Mouse (Mus musculus) intestine, embryonic 15.5 days (tissue): ENCODE measurements around the gene Il4ra. TPM values are rescaled to one million over a fixed set of nuclear protein-coding genes. Genes with fewer than 3 reads are reported as not detected.

ENCODE experiments used
- ATAC-seq: fragments of 200-750 bp; cut with Nextera tagmentation; 2 replicates; pipeline ENCODE4 v1.8.0; 2017; ENCODE audit warnings: moderate TSS enrichment, moderate library complexity
- H3K27ac ChIP-seq: fragments of 300-500 bp; sonication (generic); 2 replicates; pipeline ENCODE4 v1.5.1; 2015; ENCODE audit warnings: mild to moderate bottlenecking, inconsistent platforms
- H3K27me3 ChIP-seq: fragments of 300-500 bp; sonication (generic); replicated peaks from 2 replicates; pipeline ENCODE4 v1.6.1; 2015; ENCODE audit warnings: inconsistent platforms
- H3K36me3 ChIP-seq: fragments of 300-500 bp; sonication (generic); 2 replicates; pipeline ENCODE4 v1.6.1; 2015; ENCODE audit warnings: inconsistent platforms
- H3K4me1 ChIP-seq: fragments of 300-500 bp; sonication (generic); replicated peaks from 2 replicates; pipeline ENCODE4 v1.6.1; 2015; ENCODE audit warnings: inconsistent platforms
- H3K4me2 ChIP-seq: fragments of 300-500 bp; sonication (generic); replicated peaks from 2 replicates; pipeline ENCODE4 v1.6.1; 2015; ENCODE audit warnings: mild to moderate bottlenecking, inconsistent platforms
- H3K4me3 ChIP-seq: fragments of 300-500 bp; sonication (generic); replicated peaks from 2 replicates; pipeline ENCODE4 v1.5.1; 2015; ENCODE audit warnings: inconsistent platforms
- H3K9ac ChIP-seq: fragments of 300-500 bp; sonication (generic); 2 replicates; pipeline ENCODE4 v1.6.1; 2015; ENCODE audit warnings: inconsistent platforms
- H3K9me3 ChIP-seq: fragments of 300-500 bp; sonication (generic); 2 replicates; pipeline ENCODE4 v1.6.1; 2016; ENCODE audit warnings: inconsistent platforms
- whole genome bisulfite sequencing: fragments of 180-500 bp; shearing (Covaris S2); methylation state at CpG from one replicate; pipeline ENCODE4 v1.1.7; 2015; 5-methylcytosine and 5-hydroxymethylcytosine counted together
- polyA plus RNA-seq: library from polyadenylated mRNA; unstranded; fragments of >200 nt; fragmentation: Nextera tagmentation; extraction: Ambion mirVana; gene quantifications from 2 replicates; pipeline ENCODE4 v1.2.1, GENCODE M21; 2015

Il4ra gene
- polyA plus RNA-seq, 1 experiment from 2014 or later: 10.4 TPM

DNA sequence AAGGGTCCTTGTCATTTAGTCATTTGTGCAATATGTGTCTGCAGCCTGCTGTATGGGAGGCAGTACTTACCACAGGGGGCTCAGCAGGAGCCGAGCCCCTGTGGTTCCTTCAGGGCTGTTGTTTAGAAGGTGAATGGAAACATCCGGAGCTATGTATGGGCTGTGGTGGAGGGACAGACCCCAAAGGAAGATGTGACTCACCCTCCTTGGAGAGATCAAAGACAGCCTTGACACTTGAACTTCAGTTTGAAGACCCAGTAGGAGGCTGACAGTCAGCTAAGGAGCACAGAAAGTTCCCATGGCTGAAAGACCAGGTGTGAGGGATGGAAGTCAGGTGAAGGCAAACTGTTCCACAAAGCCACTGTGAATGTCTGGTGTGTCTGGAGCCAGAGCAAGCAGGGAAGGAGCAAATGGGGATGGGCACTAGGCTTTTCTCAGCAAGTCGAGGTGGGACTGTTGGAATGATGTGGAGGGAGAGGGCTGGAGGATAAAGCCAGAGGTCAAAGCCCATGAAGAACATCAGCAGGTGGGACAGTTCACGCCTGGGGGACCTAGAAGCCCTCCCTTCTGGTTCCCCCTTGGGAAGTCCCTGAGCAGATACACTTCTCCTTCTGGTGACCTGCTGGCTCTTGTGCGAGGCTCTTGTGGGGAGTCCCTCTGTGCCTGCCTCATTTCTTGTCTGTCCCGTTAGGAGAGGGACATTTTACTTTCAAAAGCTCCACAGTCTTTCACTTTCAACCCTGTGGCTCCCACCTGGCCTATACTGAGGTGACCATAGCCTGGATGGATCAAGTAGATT lies 55.7 kb downstream of the Il4ra start:
- no peaks in the 10 kb centered on the region for H3K36me3 ChIP-seq
- H3K9ac ChIP-seq: no peak overlapping the region
- H3K4me1 ChIP-seq: no peaks in the 10 kb centered on the region
- no peak for ATAC-seq
- H3K4me2 ChIP-seq: no peak overlapping the region
- no peaks in the 10 kb centered on the region for H3K9me3 ChIP-seq
- H3K27ac ChIP-seq: no peak overlapping the region
- no peak overlapping the region for H3K4me3 ChIP-seq
- H3K27me3 ChIP-seq: no peaks in the 10 kb centered on the region
- WGBS: 57% methylated on average over 6 of the region's 6 CpGs

DNA sequence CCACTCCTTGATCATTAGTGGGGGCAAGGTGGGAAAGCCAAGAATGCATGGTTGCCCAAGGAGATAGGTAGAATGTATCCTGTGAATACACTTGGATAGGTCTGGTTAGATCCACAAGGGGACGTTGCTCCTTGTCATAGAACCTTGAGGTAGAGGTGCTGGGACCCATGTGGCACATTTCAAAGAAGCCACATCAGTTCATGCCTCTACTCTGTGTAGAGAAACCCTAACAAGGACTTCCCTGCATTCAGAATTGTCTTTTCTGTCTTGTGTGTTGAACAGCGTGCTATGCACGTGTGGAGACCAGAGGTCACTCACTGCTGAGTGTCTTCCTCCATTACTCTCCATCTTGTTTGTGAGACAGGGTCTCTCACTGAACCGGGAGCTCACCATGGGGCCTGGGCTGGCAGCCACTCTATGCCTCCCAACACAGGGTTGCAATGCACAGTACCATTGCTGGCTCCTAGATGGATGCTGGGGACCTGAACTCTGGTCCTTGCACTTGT lies 56.3 kb downstream of the Il4ra start:
- H3K27ac ChIP-seq: no peak overlapping the region
- no peaks in the 10 kb centered on the region for H3K36me3 ChIP-seq
- H3K4me2 ChIP-seq: no peak overlapping the region

GRCm38 (mm10) chr7:125613579-125613978 lies 61.7 kb downstream of the Il4ra start:
- no peak for ATAC-seq
- H3K9ac ChIP-seq: no peak overlapping the region
- 73% methylated on average over 5 of the region's 5 CpGs for WGBS

More for the DNA sequence above, 56.3 kb downstream of the Il4ra start:
- no peaks in the 10 kb centered on the region for H3K4me1 ChIP-seq
- 86% methylated on average over 4 of the region's 4 CpGs for WGBS
- no peaks in the 10 kb centered on the region for H3K9me3 ChIP-seq
- H3K4me3 ChIP-seq: no peak overlapping the region
- no peaks in the 10 kb centered on the region for H3K27me3 ChIP-seq
- H3K9ac ChIP-seq: no peak overlapping the region
- no peak for ATAC-seq

GRCm38 (mm10) chr7:125615453-125615852 lies 63.5 kb downstream of the Il4ra start:
- no peaks in the 10 kb centered on the region for H3K36me3 ChIP-seq
- no peaks in the 10 kb centered on the region for H3K4me1 ChIP-seq
- 81% methylated on average over 7 of the region's 7 CpGs for WGBS
- H3K4me3 ChIP-seq: no peak overlapping the region
- no peaks in the 10 kb centered on the region for H3K9me3 ChIP-seq
- no peak for ATAC-seq
- H3K27ac ChIP-seq: no peak overlapping the region
- no peaks in the 10 kb centered on the region for H3K27me3 ChIP-seq
- no peak overlapping the region for H3K4me2 ChIP-seq
- H3K9ac ChIP-seq: no peak overlapping the region

More at GRCm38 (mm10) chr7:125613579-125613978, 61.7 kb downstream of the Il4ra start:
- no peaks in the 10 kb centered on the region for H3K36me3 ChIP-seq
- H3K4me3 ChIP-seq: no peak overlapping the region
- no peaks in the 10 kb centered on the region for H3K27me3 ChIP-seq
- no peaks in the 10 kb centered on the region for H3K9me3 ChIP-seq
- no peaks in the 10 kb centered on the region for H3K4me1 ChIP-seq
- no peak overlapping the region for H3K4me2 ChIP-seq
- no peak overlapping the region for H3K27ac ChIP-seq

DNA sequence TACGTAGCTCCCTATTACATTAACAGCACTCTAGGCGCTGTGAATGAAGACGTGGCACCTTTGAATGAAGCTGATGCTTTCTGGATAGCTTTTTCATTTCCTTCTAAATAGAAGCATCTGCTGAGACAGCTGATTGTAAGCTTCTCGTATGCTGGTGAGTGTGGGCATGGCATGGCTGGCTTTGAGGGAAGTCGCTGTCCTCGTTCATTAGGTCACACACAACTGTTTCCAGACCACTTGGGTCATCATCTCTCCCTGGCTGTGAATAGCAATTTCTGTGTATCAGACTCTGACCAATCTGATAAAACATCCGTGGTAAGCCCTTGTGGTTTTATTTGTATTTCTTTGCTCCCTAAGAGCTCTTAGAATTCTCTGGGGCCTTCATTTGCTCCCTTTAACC lies 66.1 kb downstream of the Il4ra start:
- H3K4me1 ChIP-seq: no peaks in the 10 kb centered on the region
- no peak for ATAC-seq
- no peaks in the 10 kb centered on the region for H3K36me3 ChIP-seq
- H3K4me3 ChIP-seq: no peak overlapping the region
- no peaks in the 10 kb centered on the region for H3K9me3 ChIP-seq
- no peaks in the 10 kb centered on the region for H3K27me3 ChIP-seq
- no peak overlapping the region for H3K4me2 ChIP-seq
- no peak overlapping the region for H3K9ac ChIP-seq
- H3K27ac ChIP-seq: no peak overlapping the region
- WGBS: 79% methylated on average over 7 of the region's 7 CpGs

DNA sequence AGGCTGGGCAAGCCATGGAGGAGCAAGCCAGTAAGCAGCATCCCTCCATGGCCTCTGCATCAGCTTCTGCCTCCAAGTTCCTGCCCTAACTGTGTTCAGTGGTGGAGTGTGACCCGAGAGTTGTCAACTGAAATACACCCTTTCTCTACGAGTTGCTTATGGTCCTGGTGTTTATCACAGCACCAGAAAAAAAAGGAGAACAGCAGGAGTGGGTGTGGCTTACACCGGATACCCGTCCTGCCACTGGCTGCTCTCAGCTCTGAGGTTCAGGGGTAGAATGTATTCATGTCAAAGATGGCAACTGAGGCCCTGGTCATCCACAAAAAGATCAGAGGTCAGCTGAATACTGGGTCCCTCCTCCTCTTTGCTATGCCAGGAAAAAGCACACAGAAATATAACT lies 68.2 kb downstream of the Il4ra start:
- Histone ChIP-seq H3K4me3 (no peak overlapping the region), H3K36me3 (no peaks in the 10 kb centered on the region), H3K4me1 (no peaks in the 10 kb centered on the region), H3K9ac (no peak overlapping the region), H3K9me3 (no peaks in the 10 kb centered on the region), H3K27ac (no peak overlapping the region), H3K27me3 (no peaks in the 10 kb centered on the region), H3K4me2 (no peak overlapping the region)
- 64% methylated on average over 4 of the region's 4 CpGs for WGBS
- ATAC-seq: no peak

GRCm38 (mm10) chr7:125622741-125623685 lies 71.1 kb downstream of the Il4ra start:
- 69% methylated on average over 7 of the region's 7 CpGs for WGBS

DNA sequence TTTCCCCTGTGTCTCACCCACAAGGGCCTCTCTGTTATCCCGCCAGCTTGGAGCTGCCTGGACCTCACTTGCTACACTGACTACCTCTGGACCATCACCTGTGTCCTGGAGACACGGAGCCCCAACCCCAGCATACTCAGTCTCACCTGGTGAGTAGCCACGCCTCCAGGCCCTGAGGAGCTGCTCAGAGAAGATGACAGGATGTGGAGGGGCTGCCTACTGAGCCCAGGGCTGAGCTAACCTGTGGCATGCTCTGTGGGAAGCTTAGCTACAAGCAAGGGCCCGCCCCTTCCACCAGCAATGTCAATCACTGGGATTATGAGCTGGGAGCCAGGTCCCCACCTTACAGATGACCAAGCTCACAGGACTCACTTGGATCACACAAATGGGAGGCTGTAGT lies 73.3 kb downstream of the Il4ra start:
- H3K4me1 ChIP-seq: no peaks in the 10 kb centered on the region
- WGBS: 70% methylated on average over 4 of the region's 4 CpGs
- no peak overlapping the region for H3K4me2 ChIP-seq
- no peak for ATAC-seq
- H3K9me3 ChIP-seq: no peaks in the 10 kb centered on the region
- H3K4me3 ChIP-seq: no peak overlapping the region
- no peaks in the 10 kb centered on the region for H3K36me3 ChIP-seq
- no peak overlapping the region for H3K9ac ChIP-seq
- H3K27me3 ChIP-seq: no peaks in the 10 kb centered on the region
- no peak overlapping the region for H3K27ac ChIP-seq

More at GRCm38 (mm10) chr7:125622741-125623685, 71.1 kb downstream of the Il4ra start:
- H3K27ac ChIP-seq: no peak overlapping the region
- H3K9me3 ChIP-seq: no peaks in the 10 kb centered on the region
- H3K27me3 ChIP-seq: no peaks in the 10 kb centered on the region
- no peaks in the 10 kb centered on the region for H3K36me3 ChIP-seq
- no peak overlapping the region for H3K9ac ChIP-seq
- no peaks in the 10 kb centered on the region for H3K4me1 ChIP-seq
- H3K4me3 ChIP-seq: no peak overlapping the region
- ATAC-seq: no peak
- no peak overlapping the region for H3K4me2 ChIP-seq

DNA sequence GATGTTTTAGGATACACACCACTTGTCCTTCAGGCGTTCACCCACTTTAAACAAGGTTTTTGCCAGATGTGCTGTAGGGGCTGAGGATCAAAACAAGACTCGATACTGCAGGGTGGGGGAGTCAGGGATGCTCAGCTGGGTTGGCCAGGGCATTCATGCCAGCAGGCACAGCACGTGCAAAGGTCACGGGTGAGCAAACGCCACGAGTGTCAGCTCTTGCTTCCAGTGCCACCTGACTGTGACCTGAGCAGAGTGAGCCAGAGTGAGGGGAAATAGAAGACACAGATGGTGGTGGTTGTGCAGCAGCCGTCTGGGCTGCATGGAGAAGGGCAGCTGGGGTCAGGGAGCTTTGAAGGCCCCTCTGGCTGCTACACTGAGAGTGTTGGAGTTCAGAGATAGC lies 73.9 kb downstream of the Il4ra start:
- Histone ChIP-seq H3K4me2 (no peak overlapping the region), H3K27ac (no peak overlapping the region), H3K9ac (no peak overlapping the region), H3K9me3 (no peaks in the 10 kb centered on the region), H3K27me3 (no peaks in the 10 kb centered on the region), H3K4me3 (no peak overlapping the region), H3K4me1 (no peaks in the 10 kb centered on the region), H3K36me3 (no peaks in the 10 kb centered on the region)
- ATAC-seq: no peak
- 61% methylated on average over 7 of the region's 7 CpGs for WGBS

Other genes with a start within 250 kb of the Il4ra start
- gene Kdm8, start 107.4 kb upstream of the Il4ra start, polyA plus RNA-seq: 9.0 and 10.0 TPM in 2 replicates
- gene Nsmce1, start 60.5 kb upstream of the Il4ra start, polyA plus RNA-seq: 120 TPM in 2 replicates
- 0.32 and 0.52 TPM in 2 replicates for gene Il21r, start 51.3 kb downstream of the Il4ra start, polyA plus RNA-seq
- 19.3 and 20.4 TPM in 2 replicates for gene Gtf3c1, start 155.7 kb downstream of the Il4ra start, polyA plus RNA-seq
- gene D430042O09Rik, start 155.8 kb downstream of the Il4ra start, polyA plus RNA-seq: 5.5 and 6.9 TPM in 2 replicates